Mouse (Mus musculus): Measurements from ENCODE around the gene Snx6.
"Not testable (repeated sequence)": the region's sequence is repeated elsewhere in the genome, so short reads cannot be mapped to it uniquely, and the experiment has no call there.

DNA sequence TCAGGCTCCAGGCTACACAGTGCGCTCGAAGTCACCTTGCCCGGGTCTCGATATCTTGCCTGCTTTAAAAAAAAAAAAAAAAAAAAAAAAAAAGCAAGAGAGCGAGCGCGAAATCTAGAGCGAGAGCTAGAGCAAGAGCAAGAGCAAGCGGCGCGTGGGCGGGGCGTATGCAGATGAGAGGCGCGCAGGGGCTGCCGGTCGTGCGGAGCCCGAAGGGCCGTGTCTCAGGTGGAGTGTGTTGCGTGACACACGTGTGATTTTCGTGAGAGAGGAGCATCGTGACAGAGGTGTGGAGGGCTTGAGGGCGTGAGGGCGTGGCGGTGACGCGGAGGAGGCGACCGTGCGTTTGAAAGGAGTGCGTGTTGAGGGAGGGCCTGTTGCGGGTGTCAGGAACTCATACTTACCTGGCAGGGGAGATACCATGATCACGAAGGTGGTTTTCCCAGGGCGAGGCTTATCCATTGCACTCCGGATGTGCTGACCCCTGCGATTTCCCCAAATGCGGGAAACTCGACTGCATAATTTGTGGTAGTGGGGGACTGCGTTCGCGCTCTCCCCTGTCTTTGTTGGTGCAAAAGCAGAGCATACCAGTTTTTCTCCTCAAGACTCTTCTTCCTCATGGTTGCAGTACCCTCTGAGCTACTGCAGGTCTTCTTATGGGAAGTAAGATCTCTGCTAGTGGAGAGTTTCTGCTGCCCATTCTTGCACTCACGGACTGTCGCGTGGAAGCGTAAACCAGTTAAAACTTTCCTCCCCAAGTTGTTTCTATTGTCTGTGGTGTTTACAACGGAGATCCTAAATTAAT is 81.5 kb downstream of the Snx6 start:
- TF ChIP-seq CTCF (IDR thresholded peaks at IDR 0.05; ENCODE audit: borderline replicate concordance, control insufficient read depth, extremely low read depth, insufficient read depth, low read length, poor library complexity); POLR2A (IDR thresholded peaks at IDR 0.05; ENCODE audit: control insufficient read depth, extremely low read depth, insufficient read depth, low read length, poor library complexity): not testable (repeated sequence)
